Mouse (Mus musculus): ENCODE results near the gene Ccdc77. TPM values are rescaled to one million over a fixed set of nuclear protein-coding genes. Genes with fewer than 3 reads are reported as not detected.

Ccdc77 gene
- 20.1 and 20.9 TPM in 2 replicates for polyA plus RNA-seq (2014; fragmentation: Nextera tagmentation; extraction: Ambion mirVana)

GRCm38 (mm10) chr6:120363688-120364522 is at the start of gene Ccdc77, which contains the start of gene Kdm5a:
TSS of gene Ccdc77 (minus strand) at chr6:120364374.
TSS of gene Kdm5a (plus strand) at chr6:120364124.
- H3K27ac ChIP-seq (ENCODE audit: low read depth, low read length), result peak within 1 kb of the TSS; percentile 97
- H3K9ac ChIP-seq (ENCODE audit: low read depth, low read length), result peak within 1 kb of the TSS; percentile 81
- WGBS (ENCODE audit: insufficient replicate concordance), result under 1% methylated on average over 71 of the region's 71 CpGs
- peaks cover 7% of the 10 kb centered on the region for H3K4me1 ChIP-seq (ENCODE audit: control insufficient read depth, insufficient read depth, low read length)
- peak within 1 kb of the TSS; percentile 93 for H3K4me2 ChIP-seq
- H3K27me3 ChIP-seq (ENCODE audit: control insufficient read depth, insufficient read depth, low read length), result no peaks in the 10 kb centered on the region
- peak within 1 kb of the TSS; percentile 83 for H3K4me3 ChIP-seq (ENCODE audit: low read depth, low read length)
- ATAC-seq (replicated peaks; ENCODE audit: insufficient number of reproducible peaks, low FRiP score, low TSS enrichment), result peak; percentile 92
- no peaks in the 10 kb centered on the region for H3K9me3 ChIP-seq (replicated peaks; ENCODE audit: control insufficient read depth, low read length)
- peaks cover 8% of the 10 kb centered on the region for H3K36me3 ChIP-seq (ENCODE audit: control insufficient read depth, insufficient read depth, low read length)

GRCm38 (mm10) chr6:120403936-120404335 is 39.8 kb upstream of the Ccdc77 start:
- no peak overlapping the region for H3K27ac ChIP-seq (ENCODE audit: low read depth, low read length)
- WGBS (ENCODE audit: insufficient replicate concordance), result 100% methylated on average over 1 of the region's 1 CpGs
- no peak for ATAC-seq (replicated peaks; ENCODE audit: insufficient number of reproducible peaks, low FRiP score, low TSS enrichment)
- no peaks in the 10 kb centered on the region for H3K27me3 ChIP-seq (ENCODE audit: control insufficient read depth, insufficient read depth, low read length)
- no peak overlapping the region for H3K9ac ChIP-seq (ENCODE audit: low read depth, low read length)
- no peak overlapping the region for H3K4me2 ChIP-seq
- H3K9me3 ChIP-seq (replicated peaks; ENCODE audit: control insufficient read depth, low read length), result no peaks in the 10 kb centered on the region
- no peak overlapping the region for H3K4me3 ChIP-seq (ENCODE audit: low read depth, low read length)
- peaks cover 24% of the 10 kb centered on the region for H3K36me3 ChIP-seq (ENCODE audit: control insufficient read depth, insufficient read depth, low read length)
- H3K4me1 ChIP-seq (ENCODE audit: control insufficient read depth, insufficient read depth, low read length), result no peaks in the 10 kb centered on the region

GRCm38 (mm10) chr6:120395622-120396345 is 31.6 kb upstream of the Ccdc77 start:
- no peak for ATAC-seq (replicated peaks; ENCODE audit: insufficient number of reproducible peaks, low FRiP score, low TSS enrichment)
- Histone ChIP-seq H3K27me3 (ENCODE audit: control insufficient read depth, insufficient read depth, low read length) (no peaks in the 10 kb centered on the region), H3K4me2 (no peak overlapping the region), H3K36me3 (ENCODE audit: control insufficient read depth, insufficient read depth, low read length) (peaks cover 30% of the 10 kb centered on the region), H3K27ac (ENCODE audit: low read depth, low read length) (no peak overlapping the region), H3K9me3 (replicated peaks; ENCODE audit: control insufficient read depth, low read length) (no peaks in the 10 kb centered on the region), H3K4me3 (ENCODE audit: low read depth, low read length) (no peak overlapping the region), H3K9ac (ENCODE audit: low read depth, low read length) (no peak overlapping the region), H3K4me1 (ENCODE audit: control insufficient read depth, insufficient read depth, low read length) (no peaks in the 10 kb centered on the region)
- WGBS (ENCODE audit: insufficient replicate concordance), result 93% methylated on average over 5 of the region's 5 CpGs

- no peaks in the 10 kb centered on the region for H3K4me1 ChIP-seq (ENCODE audit: control insufficient read depth, insufficient read depth, low read length)
- H3K36me3 ChIP-seq (ENCODE audit: control insufficient read depth, insufficient read depth, low read length), result peaks cover 25% of the 10 kb centered on the region
- ATAC-seq (replicated peaks; ENCODE audit: insufficient number of reproducible peaks, low FRiP score, low TSS enrichment), result no peak
- H3K27ac ChIP-seq (ENCODE audit: low read depth, low read length), result no peak overlapping the region
- no peaks in the 10 kb centered on the region for H3K9me3 ChIP-seq (replicated peaks; ENCODE audit: control insufficient read depth, low read length)
- no peak overlapping the region for H3K4me3 ChIP-seq (ENCODE audit: low read depth, low read length)
- WGBS (ENCODE audit: insufficient replicate concordance), result 90% methylated on average over 2 of the region's 2 CpGs
- H3K9ac ChIP-seq (ENCODE audit: low read depth, low read length), result no peak overlapping the region
- no peaks in the 10 kb centered on the region for H3K27me3 ChIP-seq (ENCODE audit: control insufficient read depth, insufficient read depth, low read length)
- no peak overlapping the region for H3K4me2 ChIP-seq
Measured at GRCm38 (mm10) chr6:120392811-120393210, 28.6 kb upstream of the Ccdc77 start.

GRCm38 (mm10) chr6:120390054-120390453 is 25.9 kb upstream of the Ccdc77 start:
- no peak overlapping the region for H3K4me2 ChIP-seq
- no peaks in the 10 kb centered on the region for H3K27me3 ChIP-seq (ENCODE audit: control insufficient read depth, insufficient read depth, low read length)
- H3K36me3 ChIP-seq (ENCODE audit: control insufficient read depth, insufficient read depth, low read length), result peaks cover 16% of the 10 kb centered on the region
- no peak for ATAC-seq (replicated peaks; ENCODE audit: insufficient number of reproducible peaks, low FRiP score, low TSS enrichment)
- H3K4me3 ChIP-seq (ENCODE audit: low read depth, low read length), result no peak overlapping the region
- no peaks in the 10 kb centered on the region for H3K9me3 ChIP-seq (replicated peaks; ENCODE audit: control insufficient read depth, low read length)
- H3K9ac ChIP-seq (ENCODE audit: low read depth, low read length), result no peak overlapping the region
- WGBS (ENCODE audit: insufficient replicate concordance), result 75% methylated on average over 3 of the region's 3 CpGs
- H3K27ac ChIP-seq (ENCODE audit: low read depth, low read length), result no peak overlapping the region
- H3K4me1 ChIP-seq (ENCODE audit: control insufficient read depth, insufficient read depth, low read length), result no peaks in the 10 kb centered on the region

- H3K9me3 ChIP-seq (replicated peaks; ENCODE audit: control insufficient read depth, low read length), result no peaks in the 10 kb centered on the region
- no peak overlapping the region for H3K4me3 ChIP-seq (ENCODE audit: low read depth, low read length)
- peaks cover 31% of the 10 kb centered on the region for H3K36me3 ChIP-seq (ENCODE audit: control insufficient read depth, insufficient read depth, low read length)
- ATAC-seq (replicated peaks; ENCODE audit: insufficient number of reproducible peaks, low FRiP score, low TSS enrichment), result no peak
- 90% methylated on average over 2 of the region's 2 CpGs for WGBS (ENCODE audit: insufficient replicate concordance)
- no peaks in the 10 kb centered on the region for H3K27me3 ChIP-seq (ENCODE audit: control insufficient read depth, insufficient read depth, low read length)
- no peaks in the 10 kb centered on the region for H3K4me1 ChIP-seq (ENCODE audit: control insufficient read depth, insufficient read depth, low read length)
- H3K9ac ChIP-seq (ENCODE audit: low read depth, low read length), result no peak overlapping the region
- H3K27ac ChIP-seq (ENCODE audit: low read depth, low read length), result no peak overlapping the region
- H3K4me2 ChIP-seq, result no peak overlapping the region
Measured at GRCm38 (mm10) chr6:120376736-120377135, 12.6 kb upstream of the Ccdc77 start.

GRCm38 (mm10) chr6:120365051-120365450 is 877 bp upstream of the Ccdc77 start:
- Histone ChIP-seq H3K27me3 (ENCODE audit: control insufficient read depth, insufficient read depth, low read length) (no peaks in the 10 kb centered on the region), H3K4me3 (ENCODE audit: low read depth, low read length) (peak overlapping the region; percentile 83), H3K4me2 (peak overlapping the region; percentile 93), H3K36me3 (ENCODE audit: control insufficient read depth, insufficient read depth, low read length) (peaks cover 16% of the 10 kb centered on the region), H3K9me3 (replicated peaks; ENCODE audit: control insufficient read depth, low read length) (no peaks in the 10 kb centered on the region), H3K4me1 (ENCODE audit: control insufficient read depth, insufficient read depth, low read length) (peaks cover 7% of the 10 kb centered on the region), H3K27ac (ENCODE audit: low read depth, low read length) (peak overlapping the region; percentile 97; the same call in 1 of the 2 replicates), H3K9ac (ENCODE audit: low read depth, low read length) (peak overlapping the region; percentile 81)
- no peak for ATAC-seq (replicated peaks; ENCODE audit: insufficient number of reproducible peaks, low FRiP score, low TSS enrichment)
- WGBS (ENCODE audit: insufficient replicate concordance), result 3% methylated on average over 15 of the region's 15 CpGs

GRCm38 (mm10) chr6:120364523-120364905 is 340 bp upstream of the Ccdc77 start:
- Histone ChIP-seq H3K4me2 (peak overlapping the region; percentile 93), H3K4me1 (ENCODE audit: control insufficient read depth, insufficient read depth, low read length) (peaks cover 7% of the 10 kb centered on the region), H3K9me3 (replicated peaks; ENCODE audit: control insufficient read depth, low read length) (no peaks in the 10 kb centered on the region), H3K4me3 (ENCODE audit: low read depth, low read length) (peak overlapping the region; percentile 83), H3K36me3 (ENCODE audit: control insufficient read depth, insufficient read depth, low read length) (peaks cover 13% of the 10 kb centered on the region), H3K9ac (ENCODE audit: low read depth, low read length) (peak overlapping the region; percentile 81), H3K27ac (ENCODE audit: low read depth, low read length) (peak overlapping the region; percentile 97), H3K27me3 (ENCODE audit: control insufficient read depth, insufficient read depth, low read length) (no peaks in the 10 kb centered on the region)
- WGBS (ENCODE audit: insufficient replicate concordance), result 0% methylated on average over 31 of the region's 31 CpGs
- peak; percentile 24; the same call in 1 of the 2 replicates for ATAC-seq (replicated peaks; ENCODE audit: insufficient number of reproducible peaks, low FRiP score, low TSS enrichment)

Measured in heart, embryonic 11.5 days (tissue).